Mouse (Mus musculus) heart, postnatal 36 days (tissue): Measurements from ENCODE around the gene Amh. TPM values are rescaled to one million over a fixed set of nuclear protein-coding genes. Genes with fewer than 3 reads are reported as not detected.
A peak's percentile ranks its signal among the peaks of the same experiment; 100 is the strongest.

Experiments
- DNase-seq, 2 experiments: peaks; one replicate each; pipeline ENCODE4 v3.0.0; 2021 to 2022
- intact Hi-C: fragments of 180-260 bp; cut with DNase I; formaldehyde crosslinking; loops from one replicate; pipeline ENCODE4 v1.15.1; 2025
- total RNA-seq, 2 experiments: library from RNA; stranded (reverse); gene quantifications; 2 replicates each; pipeline ENCODE4 v1.2.3; 2021

The Amh gene
- under 1 TPM; 0.22 to 0.53 TPM for total RNA-seq

GRCm38 (mm10) chr10:80804916-80805315 is at the start of gene Amh:
Amh (plus strand) TSS chr10:80805243.
- no peak for DNase-seq
- intact Hi-C loops, result no loop called here

- intact Hi-C loops, result no loop called here
- no peak for DNase-seq
These were observed 49.6 kb upstream of the Amh start for GRCm38 (mm10) chr10:80755291-80756015.

GRCm38 (mm10) chr10:80756099-80756498 is 48.9 kb upstream of the Amh start:
- no peak for DNase-seq
- intact Hi-C loops, result no loop called here

GRCm38 (mm10) chr10:80756509-80756908 is 48.5 kb upstream of the Amh start:
- intact Hi-C loops, result no loop called here
- DNase-seq, result no peak

- intact Hi-C loops, result no loop called here
- DNase-seq, result no peak
These were observed 48.1 kb upstream of the Amh start for GRCm38 (mm10) chr10:80756967-80757366.

GRCm38 (mm10) chr10:80757717-80758116 is 47.3 kb upstream of the Amh start:
- DNase-seq, result peak; percentile 76 to 80
- intact Hi-C loops, result loop anchor here (1.0 kb wide), 1 partner anchor 17 kb away; no protein-coding TSS in a partner anchor

- intact Hi-C loops, result loop anchor here (1.0 kb wide), 1 partner anchor 16 kb away; no protein-coding TSS in a partner anchor
These were observed 46.4 kb upstream of the Amh start for GRCm38 (mm10) chr10:80758651-80759050.

GRCm38 (mm10) chr10:80760596-80761524 is 44.2 kb upstream of the Amh start:
- no peak for DNase-seq
- intact Hi-C loops, result no loop called here

More at GRCm38 (mm10) chr10:80758651-80759050, 46.4 kb upstream of the Amh start:
- DNase-seq, result no peak

GRCm38 (mm10) chr10:80761821-80762220 is 43.2 kb upstream of the Amh start:
- DNase-seq, result no peak
- intact Hi-C loops, result no loop called here

- DNase-seq, result no peak
- intact Hi-C loops, result no loop called here
These were observed 41.5 kb upstream of the Amh start for GRCm38 (mm10) chr10:80763502-80763901.

- no peak for DNase-seq
- intact Hi-C loops, result no loop called here
These were observed 39.3 kb upstream of the Amh start for GRCm38 (mm10) chr10:80765746-80766145.

- intact Hi-C loops, result no loop called here
- DNase-seq, result no peak
These were observed 38.8 kb upstream of the Amh start for GRCm38 (mm10) chr10:80766161-80766815.

GRCm38 (mm10) chr10:80768365-80768764 is 36.7 kb upstream of the Amh start:
- intact Hi-C loops, result no loop called here
- DNase-seq, result no peak

GRCm38 (mm10) chr10:80773816-80774215 is 31.2 kb upstream of the Amh start:
- no peak for DNase-seq
- intact Hi-C loops, result loop anchor here (1.0 kb wide), 2 partner anchors 16 to 27 kb away; no protein-coding TSS in a partner anchor

- peak; percentile 83 to 85 for DNase-seq
These were observed 30.5 kb upstream of the Amh start for GRCm38 (mm10) chr10:80774549-80774948.

GRCm38 (mm10) chr10:80774981-80775380 is 30.1 kb upstream of the Amh start:
- no peak for DNase-seq
- intact Hi-C loops, result loop anchor here (1.0 kb wide), 2 partner anchors 17 to 28 kb away; no protein-coding TSS in a partner anchor

More at GRCm38 (mm10) chr10:80774549-80774948, 30.5 kb upstream of the Amh start:
- intact Hi-C loops, result loop anchor here (1.0 kb wide), 2 partner anchors 16 to 27 kb away; no protein-coding TSS in a partner anchor

GRCm38 (mm10) chr10:80775731-80776130 is 29.3 kb upstream of the Amh start:
- intact Hi-C loops, result no loop called here
- no peak for DNase-seq

- no peak for DNase-seq
- intact Hi-C loops, result no loop called here
These were observed 28.6 kb upstream of the Amh start for GRCm38 (mm10) chr10:80776358-80776869.

GRCm38 (mm10) chr10:80777123-80777522 is 27.9 kb upstream of the Amh start:
- intact Hi-C loops, result no loop called here
- no peak for DNase-seq

- intact Hi-C loops, result no loop called here
- DNase-seq, result no peak
These were observed 25.5 kb upstream of the Amh start for GRCm38 (mm10) chr10:80779565-80779964.
